Mouse (Mus musculus) embryonic facial prominence, embryonic 14.5 days (tissue): ENCODE measurements at regions not wholly inside any gene's neighbourhood (a gene's known extent, or its start where the extent isn't known, plus 50 kb on each side); places are given as distances from the start of the nearest gene placed in this dataset.

Source experiments
- ATAC-seq: fragments of 200-750 bp; cut with Nextera tagmentation; 2 replicates; pipeline ENCODE4 v1.8.0; 2017; ENCODE audit warnings: low read depth, moderate number of reproducible peaks, moderate TSS enrichment
- DNase-seq: peaks from one replicate; pipeline ENCODE4 v3.0.0-alpha.2; 2015; ENCODE audit warnings: low spot score
- H3K27ac ChIP-seq: fragments of 300-500 bp; sonication (generic); replicated peaks from 2 replicates; pipeline ENCODE4 v1.5.1; 2014; ENCODE audit warnings: low read depth, mild to moderate bottlenecking, low read length, moderate library complexity
- H3K27me3 ChIP-seq: fragments of 300-500 bp; sonication (generic); replicated peaks from 2 replicates; pipeline ENCODE4 v1.6.1; 2014; ENCODE audit warnings: low read length; ENCODE audit not compliant: control insufficient read depth, insufficient read depth
- H3K36me3 ChIP-seq: fragments of 300-500 bp; sonication (generic); 2 replicates; pipeline ENCODE4 v1.6.1; 2014; ENCODE audit warnings: low read length, mixed read lengths; ENCODE audit not compliant: control insufficient read depth, insufficient read depth
- H3K4me1 ChIP-seq: fragments of 300-500 bp; sonication (generic); 2 replicates; pipeline ENCODE4 v1.6.1; 2014; ENCODE audit warnings: antibody characterized with exemption, low read length; ENCODE audit not compliant: control insufficient read depth, insufficient read depth
- H3K4me2 ChIP-seq: fragments of 300-500 bp; sonication (generic); 2 replicates; pipeline ENCODE4 v1.6.1; 2014; ENCODE audit warnings: low read depth, mild to moderate bottlenecking, low read length, moderate library complexity, mixed read lengths
- H3K4me3 ChIP-seq: fragments of 300-500 bp; sonication (generic); 2 replicates; pipeline ENCODE4 v1.5.1; 2014; ENCODE audit warnings: low read depth, mild to moderate bottlenecking, low read length
- H3K9ac ChIP-seq: fragments of 300-500 bp; sonication (generic); 2 replicates; pipeline ENCODE4 v1.6.1; 2014; ENCODE audit warnings: low read depth, mild to moderate bottlenecking, low read length, moderate library complexity, mixed read lengths
- H3K9me3 ChIP-seq: fragments of 300-500 bp; sonication (generic); 2 replicates; pipeline ENCODE4 v1.6.1; 2016; ENCODE audit warnings: low read length; ENCODE audit not compliant: control insufficient read depth
- WGBS: fragments of 180-500 bp; shearing (Covaris S2); extraction: QIAGEN DNeasy Blood & Tissue Kit; methylation state at CpG from one replicate; pipeline ENCODE4 v1.1.7; 2014; 5-methylcytosine and 5-hydroxymethylcytosine counted together

- H3K27ac ChIP-seq: no peak overlapping the region
- H3K4me3 ChIP-seq: no peak overlapping the region
- no peaks in the 10 kb centered on the region for H3K4me1 ChIP-seq
- H3K9me3 ChIP-seq: peaks cover 18% of the 10 kb centered on the region
- DNase-seq (no peak), ATAC-seq (no peak)
- H3K4me2 ChIP-seq: no peak overlapping the region
- H3K36me3 ChIP-seq: no peaks in the 10 kb centered on the region
- no peak overlapping the region for H3K9ac ChIP-seq
- no peaks in the 10 kb centered on the region for H3K27me3 ChIP-seq
- WGBS: 86% methylated on average over 6 of the region's 6 CpGs
Observed at GRCm38 (mm10) chr2:131721631-131722545, 137.7 kb downstream of the Erv3 start.

DNA sequence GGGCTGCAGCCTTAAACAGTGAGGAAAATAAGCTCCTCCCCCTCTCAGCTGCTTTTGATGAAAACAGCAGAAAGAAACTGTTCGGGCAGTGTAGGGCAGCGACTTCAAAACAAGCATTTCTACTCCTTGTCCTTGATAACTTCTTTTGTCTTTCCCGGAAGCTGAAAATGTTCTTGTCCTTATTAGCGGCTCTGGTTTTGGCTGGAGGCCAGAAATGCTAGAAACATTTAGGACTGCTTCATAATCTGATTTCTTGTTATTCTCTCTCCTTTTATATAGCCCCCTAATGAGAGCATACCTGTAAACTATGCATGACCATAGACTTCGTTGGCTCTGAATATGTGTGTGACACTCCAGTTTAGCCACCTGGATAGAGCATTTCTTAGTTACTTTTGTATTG, 142.0 kb downstream of the Erv3 start:
- Histone ChIP-seq H3K4me3 (no peak overlapping the region), H3K4me1 (no peaks in the 10 kb centered on the region), H3K9ac (no peak overlapping the region), H3K27ac (no peak overlapping the region), H3K27me3 (no peaks in the 10 kb centered on the region), H3K4me2 (no peak overlapping the region), H3K9me3 (no peaks in the 10 kb centered on the region), H3K36me3 (no peaks in the 10 kb centered on the region)
- ATAC-seq: no peak
- DNase-seq: no peak
- 71% methylated on average over 5 of the region's 5 CpGs for WGBS

- WGBS: 84% methylated on average over 5 of the region's 5 CpGs
- H3K4me2 ChIP-seq: no peak overlapping the region
- no peak overlapping the region for H3K9ac ChIP-seq
- H3K36me3 ChIP-seq: no peaks in the 10 kb centered on the region
- H3K4me1 ChIP-seq: no peaks in the 10 kb centered on the region
- no peaks in the 10 kb centered on the region for H3K27me3 ChIP-seq
- H3K4me3 ChIP-seq: no peak overlapping the region
- no peak overlapping the region for H3K27ac ChIP-seq
- H3K9me3 ChIP-seq: no peaks in the 10 kb centered on the region
- DNase-seq: no peak
- no peak for ATAC-seq
Observed at GRCm38 (mm10) chr2:131716841-131717240, 142.7 kb downstream of the Erv3 start.

- Histone ChIP-seq H3K4me2 (no peak overlapping the region), H3K27ac (no peak overlapping the region), H3K27me3 (no peaks in the 10 kb centered on the region), H3K4me3 (no peak overlapping the region), H3K9me3 (no peaks in the 10 kb centered on the region), H3K36me3 (no peaks in the 10 kb centered on the region), H3K4me1 (no peaks in the 10 kb centered on the region), H3K9ac (no peak overlapping the region)
- ATAC-seq: no peak
- 75% methylated on average over 3 of the region's 3 CpGs for WGBS
- no peak for DNase-seq
Observed at GRCm38 (mm10) chr2:131715381-131715780, 144.2 kb downstream of the Erv3 start.

GRCm38 (mm10) chr2:131711886-131712285, 147.7 kb downstream of the Erv3 start:
- ATAC-seq (no peak), DNase-seq (no peak)
- no peak overlapping the region for H3K4me2 ChIP-seq
- H3K9ac ChIP-seq: no peak overlapping the region
- no peaks in the 10 kb centered on the region for H3K27me3 ChIP-seq
- no peak overlapping the region for H3K27ac ChIP-seq
- no peak overlapping the region for H3K4me3 ChIP-seq
- H3K9me3 ChIP-seq: no peaks in the 10 kb centered on the region
- H3K36me3 ChIP-seq: no peaks in the 10 kb centered on the region
- no peaks in the 10 kb centered on the region for H3K4me1 ChIP-seq

DNA sequence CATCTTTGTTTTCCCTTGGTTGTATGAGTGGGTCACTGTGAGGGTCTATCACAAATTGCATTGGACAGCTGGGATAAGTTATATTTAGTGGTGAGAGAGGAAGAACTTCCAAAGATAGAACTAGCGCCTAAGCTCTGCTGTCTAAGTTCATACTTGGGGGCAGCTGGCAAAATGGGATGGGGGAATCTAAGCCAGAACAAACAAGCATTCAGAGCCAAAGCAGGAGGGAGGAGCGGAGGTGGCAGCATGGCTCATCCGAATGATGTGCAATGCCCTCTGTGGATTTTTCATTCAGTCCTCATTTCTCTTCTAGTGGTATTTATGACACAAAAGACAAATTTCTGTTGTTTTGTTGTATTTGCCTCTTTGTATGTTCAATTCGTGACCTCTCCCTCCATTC, 144.5 kb upstream of the Adra1d start:
- peak; percentile 26 for DNase-seq
- 0 out of 2 replicates have a peak, but pooled peaks have one; percentile 18 for ATAC-seq

GRCm38 (mm10) chr2:131704406-131704805, 142.3 kb upstream of the Adra1d start:
- peak; percentile 18; the same call in 1 of the 2 replicates for ATAC-seq
- Histone ChIP-seq H3K36me3 (no peaks in the 10 kb centered on the region), H3K9ac (no peak overlapping the region), H3K4me1 (peaks cover 13% of the 10 kb centered on the region; the same call in 1 of the 2 replicates), H3K4me2 (no peak overlapping the region), H3K27me3 (no peaks in the 10 kb centered on the region), H3K9me3 (no peaks in the 10 kb centered on the region), H3K27ac (no peak overlapping the region), H3K4me3 (no peak overlapping the region)
- DNase-seq: no peak

More for the DNA sequence above, 144.5 kb upstream of the Adra1d start:
- Histone ChIP-seq H3K9ac (no peak overlapping the region), H3K4me2 (no peak overlapping the region), H3K4me3 (no peak overlapping the region), H3K4me1 (peaks cover 5% of the 10 kb centered on the region; the same call in 1 of the 2 replicates), H3K27me3 (no peaks in the 10 kb centered on the region), H3K27ac (no peak overlapping the region), H3K36me3 (no peaks in the 10 kb centered on the region), H3K9me3 (no peaks in the 10 kb centered on the region)
- 74% methylated on average over 4 of the region's 4 CpGs for WGBS

DNA sequence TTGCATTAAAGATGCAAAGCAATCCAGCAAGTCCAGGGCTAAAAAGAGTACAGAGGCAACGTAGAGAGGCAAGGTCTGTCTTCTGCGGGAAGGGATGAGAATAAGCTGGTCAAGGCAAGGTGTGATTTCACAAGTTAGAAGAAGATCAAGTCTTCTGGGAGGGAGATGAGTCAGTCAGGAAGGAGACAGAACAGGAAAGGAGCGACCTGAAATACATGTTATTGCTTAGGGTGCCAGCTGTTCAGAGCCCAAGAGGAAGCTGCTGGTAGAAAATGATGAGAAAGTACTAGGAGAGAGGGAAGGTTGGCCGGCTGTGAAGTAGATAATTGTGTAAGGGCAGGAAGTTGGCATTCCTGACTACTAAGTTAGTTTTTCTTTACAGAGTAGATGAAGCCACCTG, 140.1 kb upstream of the Adra1d start:
- WGBS: 77% methylated on average over 4 of the region's 4 CpGs
- H3K9me3 ChIP-seq: no peaks in the 10 kb centered on the region
- H3K4me1 ChIP-seq: peaks cover 13% of the 10 kb centered on the region; the same call in 1 of the 2 replicates
- H3K4me3 ChIP-seq: no peak overlapping the region
- H3K4me2 ChIP-seq: no peak overlapping the region
- H3K36me3 ChIP-seq: no peaks in the 10 kb centered on the region
- ATAC-seq (no peak), DNase-seq (no peak)
- H3K27ac ChIP-seq: no peak overlapping the region
- no peaks in the 10 kb centered on the region for H3K27me3 ChIP-seq
- H3K9ac ChIP-seq: no peak overlapping the region

DNA sequence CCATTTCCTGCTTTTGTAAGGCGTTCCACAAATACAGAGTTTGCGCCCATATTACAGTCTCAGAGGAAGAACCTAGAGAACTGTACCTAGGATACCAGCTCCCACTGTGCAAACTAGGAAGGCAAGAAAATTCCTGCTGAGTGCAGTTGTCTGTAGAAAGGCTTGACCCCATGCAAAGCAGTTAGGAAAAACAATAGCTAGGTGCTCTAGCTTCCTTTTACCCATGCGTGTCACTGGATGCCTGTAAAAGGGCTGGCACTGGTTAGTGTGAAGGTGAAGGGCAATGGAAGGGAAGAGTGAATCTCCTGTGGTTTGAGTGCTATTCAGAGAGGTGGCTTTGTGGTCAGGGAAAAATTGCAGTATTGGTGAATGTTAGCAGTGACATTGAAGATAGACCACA, 137.7 kb upstream of the Adra1d start:
- H3K4me2 ChIP-seq: no peak overlapping the region
- no peaks in the 10 kb centered on the region for H3K36me3 ChIP-seq
- ATAC-seq: no peak
- peaks cover 13% of the 10 kb centered on the region; the same call in 1 of the 2 replicates for H3K4me1 ChIP-seq
- no peaks in the 10 kb centered on the region for H3K27me3 ChIP-seq
- no peak overlapping the region for H3K4me3 ChIP-seq
- DNase-seq: no peak
- 70% methylated on average over 3 of the region's 3 CpGs for WGBS
- H3K9me3 ChIP-seq: no peaks in the 10 kb centered on the region
- H3K9ac ChIP-seq: no peak overlapping the region
- no peak overlapping the region for H3K27ac ChIP-seq
